Comparison of ENCODE assay signal across 12 mouse cellular contexts in the genomic region with DNA sequence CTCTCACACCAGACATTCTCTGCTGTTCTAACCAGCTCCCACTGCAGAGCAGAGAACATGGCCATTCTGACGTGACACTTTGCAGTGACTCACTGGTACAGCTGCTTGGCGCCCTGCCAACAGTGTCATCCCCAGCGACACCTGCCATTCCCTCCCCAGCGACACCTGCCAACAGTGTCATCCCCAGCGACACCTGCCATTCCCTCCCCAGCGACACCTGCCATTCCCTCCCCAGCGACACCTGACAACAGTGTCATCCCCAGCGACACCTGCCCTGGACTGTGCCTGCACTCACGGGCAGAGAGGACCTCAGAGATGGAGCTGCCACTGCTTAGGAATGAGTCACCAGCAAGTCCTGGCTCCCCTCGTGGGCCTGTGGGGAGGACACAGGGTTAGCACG. TPM values are rescaled to one million over a fixed set of nuclear protein-coding genes. Genes with fewer than 3 reads are reported as not detected.
DNase-seq lines count a peak whose midpoint lies in the region; ATAC-seq and TF ChIP-seq lines count a peak whose summit lies in the region.
"Had no signal": no experiment of that assay in that cellular context is flagged by ENCODE, and none has a peak within 500 bp of the region (broad histone marks: within the 10 kb centered on the region; RNA-seq: fewer than 3 reads in every experiment).

No protein-coding gene starts in this region.

- H3K36me3 ChIP-seq in stomach, postnatal 0 days (ENCODE audit: control insufficient read depth, insufficient read depth, low read length): no peaks in the 10 kb centered on the region
- H3K36me3 ChIP-seq: hindbrain, embryonic 10.5 days; liver, embryonic 12.5 days; midbrain, embryonic 13.5 days had no signal

- no peaks in the 10 kb centered on the region for H3K9me3 ChIP-seq in stomach, postnatal 0 days (ENCODE audit: control insufficient read depth, low read length)
- H3K9me3 ChIP-seq: hindbrain, embryonic 10.5 days; liver, embryonic 12.5 days; midbrain, embryonic 13.5 days had no signal

- no peak overlapping the region for H3K27ac ChIP-seq in stomach, postnatal 0 days (replicated peaks)
- H3K27ac ChIP-seq: hindbrain, embryonic 10.5 days; liver, embryonic 12.5 days; midbrain, embryonic 13.5 days had no signal

- no peak overlapping the region for H3K4me3 ChIP-seq in stomach, postnatal 0 days (ENCODE audit: low read depth, low read length)
- H3K4me3 ChIP-seq: hindbrain, embryonic 10.5 days; liver, embryonic 12.5 days; midbrain, embryonic 13.5 days had no signal

- TF ChIP-seq EP300 in stomach, postnatal 0 days (optimal IDR thresholded peaks at IDR 0.05): no peak

- H3K27me3 ChIP-seq in stomach, postnatal 0 days (ENCODE audit: control insufficient read depth, insufficient read depth, low read length): no peaks in the 10 kb centered on the region
- H3K27me3 ChIP-seq: liver, embryonic 12.5 days; midbrain, embryonic 13.5 days had no signal

- H3K4me2 ChIP-seq in stomach, postnatal 0 days (replicated peaks; ENCODE audit: low read depth): no peak overlapping the region
- H3K4me2 ChIP-seq: heart, embryonic 11.5 days; liver, embryonic 12.5 days; midbrain, embryonic 13.5 days had no signal

- DNase-seq in cerebellum, postnatal 10 days: peak; percentile 66 to 76
- no peak for DNase-seq in cerebellum, adult 11-12 months
- DNase-seq in right cerebral cortex, postnatal 14 days: peak; percentile 33
- DNase-seq in right cerebral cortex, postnatal 4 days: no peak
- peak; percentile 46 for DNase-seq in adrenal gland, postnatal 10 days
- peak; percentile 16 for DNase-seq in stomach, postnatal 0 days (ENCODE audit: low spot score)
- DNase-seq in kidney, adult 18-20 months: no peak
- DNase-seq: lung, postnatal 36 days had no signal

- no peak overlapping the region for H3K9ac ChIP-seq in stomach, postnatal 0 days (ENCODE audit: low read length)
- H3K9ac ChIP-seq: liver, embryonic 12.5 days; midbrain, embryonic 13.5 days had no signal

- ATAC-seq in stomach, postnatal 0 days (ENCODE audit: low FRiP score, low TSS enrichment): 0 out of 2 replicates have a peak, but pooled peaks have one; percentile 11
- ATAC-seq: liver, embryonic 12.5 days; midbrain, embryonic 13.5 days had no signal

- no peak for TF ChIP-seq CTCF in stomach, postnatal 0 days (IDR thresholded peaks at IDR 0.05; ENCODE audit: low read depth)

- WGBS in stomach, postnatal 0 days: 53% methylated on average over 11 of the region's 11 CpGs

- H3K4me1 ChIP-seq in stomach, postnatal 0 days (replicated peaks; ENCODE audit: control insufficient read depth, insufficient read depth): no peaks in the 10 kb centered on the region; the same call in 1 of the 2 replicates
- H3K4me1 ChIP-seq: liver, embryonic 12.5 days had no signal

RNA-seq across cellular contexts. Expression of gene Col17a1, which starts 37.0 kb away (rescaled TPM):
- under 1 TPM; 0.27 to 0.33 TPM for total RNA-seq in adrenal gland, postnatal 10 days (2021)
- polyA plus RNA-seq in stomach, postnatal 0 days (2015; fragmentation: Nextera tagmentation; extraction: Ambion mirVana): 13.9 and 20.1 TPM in 2 replicates

Comparison
In these comparisons a context has a peak if more than half of its experiments do, and no peak if none do; other contexts are left out.
1. DNase-seq: peak in cerebellum, postnatal 10 days (2 of 2), right cerebral cortex, postnatal 14 days (single experiment), adrenal gland, postnatal 10 days (single experiment) and stomach, postnatal 0 days (single experiment); none in cerebellum, adult 11-12 months (single experiment), right cerebral cortex, postnatal 4 days (single experiment) and kidney, adult 18-20 months (single experiment).